Mouse (Mus musculus) hindbrain, embryonic 10.5 days (tissue): ENCODE results near the gene Hist1h2ad. TPM values are rescaled to one million over a fixed set of nuclear protein-coding genes. Genes with fewer than 3 reads are reported as not detected.
A peak's percentile ranks its signal among the peaks of the same experiment; 100 is the strongest.
"Not testable (repeated sequence)": the region's sequence is repeated elsewhere in the genome, so short reads cannot be mapped to it uniquely, and the experiment has no call there.

Experiments
- DNase-seq: peaks from one replicate; pipeline ENCODE4 v3.0.0-alpha.2; 2017; ENCODE audit warnings: low spot score
- H3K27ac ChIP-seq: fragments of 300-500 bp; sonication (generic); 2 replicates; pipeline ENCODE4 v1.5.1; 2016; ENCODE audit warnings: mild to moderate bottlenecking, moderate library complexity
- H3K27me3 ChIP-seq: fragments of 300-500 bp; sonication (generic); 2 replicates; pipeline ENCODE4 v1.6.1; 2016; ENCODE audit warnings: mild to moderate bottlenecking; ENCODE audit not compliant: poor library complexity, insufficient read depth, severe bottlenecking
- H3K36me3 ChIP-seq: fragments of 300-500 bp; sonication (generic); 2 replicates; pipeline ENCODE4 v1.6.1; 2016; ENCODE audit warnings: mild to moderate bottlenecking, moderate library complexity
- H3K4me1 ChIP-seq: fragments of 300-500 bp; sonication (generic); replicated peaks from 2 replicates; pipeline ENCODE4 v1.6.1; 2016; ENCODE audit warnings: mild to moderate bottlenecking
- H3K4me3 ChIP-seq: fragments of 300-500 bp; sonication (generic); 2 replicates; pipeline ENCODE4 v1.5.1; 2016; ENCODE audit warnings: mild to moderate bottlenecking, moderate library complexity
- H3K9me3 ChIP-seq: fragments of 300-500 bp; sonication (generic); 2 replicates; pipeline ENCODE4 v1.6.1; 2016; ENCODE audit warnings: mild to moderate bottlenecking, moderate library complexity
- WGBS: fragments of 180-500 bp; shearing (Covaris S2); methylation state at CpG from one replicate; pipeline ENCODE4 v1.1.7; 2016; 5-methylcytosine and 5-hydroxymethylcytosine counted together
- polyA plus RNA-seq: library from polyadenylated mRNA; unstranded; fragments of >200 nt; fragmentation: Nextera tagmentation; extraction: Ambion mirVana; gene quantifications from 2 replicates; pipeline ENCODE4 v1.2.1, GENCODE M21; 2016

Gene Hist1h2ad
- polyA plus RNA-seq, 1 experiment from 2014 or later, result 1.8 TPM

GRCm38 (mm10) chr13:23586940-23587225, 12.7 kb downstream of the Hist1h2ad start:
- 4% methylated on average over 1 of the region's 1 CpGs for WGBS
- H3K9me3 ChIP-seq, result no peaks in the 10 kb centered on the region
- no peak for DNase-seq

DNA sequence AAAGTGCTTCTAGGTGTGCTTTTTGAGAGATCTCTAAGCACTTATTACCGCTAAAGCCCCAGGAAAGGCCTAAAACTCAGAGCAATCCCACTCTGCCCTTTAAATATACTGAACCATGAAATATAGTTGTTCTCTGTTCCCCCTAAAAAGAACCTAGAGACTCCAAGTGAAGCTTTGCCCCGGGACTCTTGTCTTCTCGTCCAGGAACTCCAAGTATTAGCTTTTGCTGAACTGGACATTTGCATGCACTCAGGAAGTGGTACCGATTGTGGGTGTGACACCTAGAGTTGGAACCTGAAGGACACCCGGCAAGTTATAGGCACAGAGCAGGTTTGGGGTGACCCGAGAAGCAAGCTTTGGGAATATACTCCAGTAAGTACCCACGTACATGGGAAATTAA, 17.0 kb downstream of the Hist1h2ad start:
- no peak overlapping the region for H3K27ac ChIP-seq
- H3K4me1 ChIP-seq, result peaks cover 12% of the 10 kb centered on the region
- WGBS, result 93% methylated on average over 7 of the region's 7 CpGs
- no peaks in the 10 kb centered on the region for H3K9me3 ChIP-seq
- no peak for DNase-seq
- H3K27me3 ChIP-seq, result no peaks in the 10 kb centered on the region
- no peak overlapping the region for H3K4me3 ChIP-seq
- no peaks in the 10 kb centered on the region for H3K36me3 ChIP-seq

More at GRCm38 (mm10) chr13:23586940-23587225, 12.7 kb downstream of the Hist1h2ad start:
- Histone ChIP-seq H3K4me3 (peak overlapping the region; percentile 57), H3K27me3 (no peaks in the 10 kb centered on the region), H3K4me1 (peaks cover 40% of the 10 kb centered on the region), H3K36me3 (no peaks in the 10 kb centered on the region), H3K27ac (peak overlapping the region; percentile 95)

GRCm38 (mm10) chr13:23591886-23592285, 17.7 kb downstream of the Hist1h2ad start:
- not testable (repeated sequence) for DNase-seq, H3K4me1 ChIP-seq, H3K27ac ChIP-seq, H3K36me3 ChIP-seq, H3K4me3 ChIP-seq, H3K9me3 ChIP-seq, H3K27me3 ChIP-seq
- WGBS, result 89% methylated on average over 7 of the region's 7 CpGs

DNA sequence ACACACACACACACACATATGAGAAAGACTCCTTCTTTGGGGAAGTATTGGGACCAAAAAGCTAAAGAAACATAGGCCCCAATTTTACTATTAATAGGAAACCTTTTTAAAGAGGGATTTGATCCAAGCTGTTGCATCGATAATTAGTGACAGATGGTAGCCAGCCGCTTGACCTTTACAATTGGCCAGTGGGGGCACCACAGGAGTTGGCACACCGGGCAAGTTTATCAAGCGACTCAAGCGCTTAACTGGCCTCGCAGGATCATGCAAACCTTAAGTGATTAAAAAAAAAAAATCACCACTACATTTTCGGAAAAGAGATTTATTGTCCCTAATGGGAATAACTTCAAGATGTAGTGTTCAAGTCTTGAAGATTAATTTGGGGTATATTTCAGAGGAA, 18.4 kb downstream of the Hist1h2ad start:
- 86% methylated on average over 7 of the region's 7 CpGs for WGBS
- no peaks in the 10 kb centered on the region for H3K9me3 ChIP-seq
- no peaks in the 10 kb centered on the region for H3K36me3 ChIP-seq
- no peak for DNase-seq
- H3K4me1 ChIP-seq, result 0 out of 2 replicates have a peak, but pooled peaks cover 5% of the 10 kb centered on the region
- no peak overlapping the region for H3K27ac ChIP-seq
- no peaks in the 10 kb centered on the region for H3K27me3 ChIP-seq
- no peak overlapping the region for H3K4me3 ChIP-seq

- no peaks in the 10 kb centered on the region for H3K27me3 ChIP-seq
- 0 out of 2 replicates have a peak, but pooled peaks cover 5% of the 10 kb centered on the region for H3K4me1 ChIP-seq
- H3K27ac ChIP-seq, result no peak overlapping the region; the same call in 1 of the 2 replicates
- no peak for DNase-seq
- no peaks in the 10 kb centered on the region for H3K36me3 ChIP-seq
- no peaks in the 10 kb centered on the region for H3K9me3 ChIP-seq
- WGBS, result 83% methylated on average over 5 of the region's 5 CpGs
- no peak overlapping the region for H3K4me3 ChIP-seq
These were observed 19.0 kb downstream of the Hist1h2ad start for GRCm38 (mm10) chr13:23593051-23593770.

DNA sequence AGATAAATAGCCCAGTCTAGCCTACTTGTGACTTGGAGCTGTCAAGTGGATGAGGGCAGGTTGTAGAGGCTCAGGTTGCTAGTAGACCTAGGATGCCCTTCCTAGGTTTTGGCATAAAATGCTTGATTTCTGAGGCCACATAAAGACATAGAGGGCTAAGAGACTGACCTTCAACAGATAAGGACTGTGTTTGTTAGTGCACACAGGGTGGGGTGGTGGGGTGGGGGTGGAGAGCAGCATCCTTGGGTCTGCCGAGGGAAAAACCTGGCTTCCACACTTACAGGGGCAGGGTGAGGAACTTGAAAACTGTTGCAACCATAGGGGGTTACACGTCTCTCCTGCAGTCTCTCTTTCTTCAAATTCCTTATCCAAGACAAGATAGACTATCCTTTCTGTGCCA, 21.0 kb downstream of the Hist1h2ad start:
- Histone ChIP-seq H3K4me3 (no peak overlapping the region), H3K4me1 (0 out of 2 replicates have a peak, but pooled peaks cover 5% of the 10 kb centered on the region), H3K27me3 (no peaks in the 10 kb centered on the region), H3K27ac (no peak overlapping the region; the same call in 1 of the 2 replicates), H3K36me3 (no peaks in the 10 kb centered on the region), H3K9me3 (no peaks in the 10 kb centered on the region)
- no peak for DNase-seq
- 75% methylated on average over 2 of the region's 2 CpGs for WGBS

DNA sequence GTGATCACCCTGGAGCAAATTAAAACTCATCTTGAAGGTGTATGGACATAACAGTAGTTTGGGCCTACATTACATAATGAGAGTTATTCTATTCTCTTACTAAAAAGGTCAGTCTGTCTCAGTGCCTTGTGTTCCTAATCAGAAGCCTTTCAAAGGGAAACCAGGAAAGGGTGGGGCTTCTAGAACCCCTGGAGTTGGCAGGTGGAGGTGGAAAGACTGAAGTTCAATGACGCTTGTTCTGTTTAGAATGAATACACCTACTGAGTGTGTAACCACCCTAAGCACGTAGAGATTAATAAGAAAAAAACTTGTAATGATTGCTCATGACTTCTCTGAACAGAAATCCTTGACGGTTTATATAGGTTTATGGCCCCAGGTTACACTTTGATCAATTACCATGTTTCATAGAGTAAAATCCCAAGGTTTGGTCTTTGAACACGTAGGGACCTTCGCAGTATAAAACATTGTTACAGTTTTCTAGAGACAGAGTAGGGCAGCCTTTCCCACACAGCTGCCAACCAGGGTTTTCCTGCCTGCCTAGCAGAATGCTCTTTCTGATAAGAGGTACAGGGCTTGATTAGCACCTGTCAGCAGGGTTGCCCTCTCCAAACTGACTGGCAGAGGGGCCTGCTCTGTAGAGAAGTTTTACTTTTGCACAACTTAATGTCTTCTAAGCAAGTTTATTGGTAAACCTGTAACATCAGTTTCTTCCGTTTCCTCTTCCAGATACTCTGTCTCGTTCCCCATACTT, 21.6 kb downstream of the Hist1h2ad start:
- Histone ChIP-seq H3K9me3 (no peaks in the 10 kb centered on the region), H3K36me3 (no peaks in the 10 kb centered on the region), H3K4me3 (no peak overlapping the region), H3K27me3 (no peaks in the 10 kb centered on the region), H3K4me1 (0 out of 2 replicates have a peak, but pooled peaks cover 5% of the 10 kb centered on the region), H3K27ac (no peak overlapping the region; the same call in 1 of the 2 replicates)
- DNase-seq, result no peak
- WGBS, result 89% methylated on average over 7 of the region's 7 CpGs

DNA sequence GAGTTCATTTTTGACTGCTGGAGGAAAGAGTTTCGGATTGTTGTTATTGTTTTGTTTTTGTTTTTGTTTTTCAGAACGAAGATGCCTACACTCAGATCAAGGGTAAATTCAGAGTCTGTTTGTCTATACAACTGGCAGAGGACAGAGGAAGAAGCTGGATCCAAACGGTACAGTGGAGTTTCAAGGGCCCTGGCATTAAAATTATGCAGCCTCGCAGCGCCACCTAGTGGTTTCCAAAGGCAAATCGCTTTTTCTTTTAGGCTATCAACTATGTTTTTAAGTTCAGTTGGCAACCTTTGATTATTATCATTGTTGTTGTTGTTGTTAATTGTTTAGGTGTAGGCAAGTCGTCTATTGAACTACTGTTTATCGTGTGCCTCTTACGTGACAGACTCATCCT, 23.8 kb downstream of the Hist1h2ad start:
- Histone ChIP-seq H3K9me3 (no peaks in the 10 kb centered on the region), H3K27me3 (no peaks in the 10 kb centered on the region), H3K27ac (no peak overlapping the region), H3K4me1 (0 out of 2 replicates have a peak, but pooled peaks cover 3% of the 10 kb centered on the region), H3K4me3 (no peak overlapping the region), H3K36me3 (no peaks in the 10 kb centered on the region)
- 8% methylated on average over 9 of the region's 9 CpGs for WGBS
- peak; percentile 69 for DNase-seq

GRCm38 (mm10) chr13:23603182-23603699, 29.1 kb downstream of the Hist1h2ad start:
- Histone ChIP-seq H3K36me3 (no peaks in the 10 kb centered on the region), H3K4me1 (no peaks in the 10 kb centered on the region), H3K27ac (no peak overlapping the region), H3K27me3 (no peaks in the 10 kb centered on the region), H3K9me3 (no peaks in the 10 kb centered on the region), H3K4me3 (no peak overlapping the region)
- 86% methylated on average over 7 of the region's 7 CpGs for WGBS
- no peak for DNase-seq

GRCm38 (mm10) chr13:23604452-23604851, 30.3 kb downstream of the Hist1h2ad start:
- WGBS, result 93% methylated on average over 3 of the region's 3 CpGs
- no peak overlapping the region for H3K27ac ChIP-seq
- no peaks in the 10 kb centered on the region for H3K27me3 ChIP-seq
- DNase-seq, result no peak
- no peaks in the 10 kb centered on the region for H3K4me1 ChIP-seq
- H3K9me3 ChIP-seq, result no peaks in the 10 kb centered on the region
- no peak overlapping the region for H3K4me3 ChIP-seq
- H3K36me3 ChIP-seq, result no peaks in the 10 kb centered on the region

GRCm38 (mm10) chr13:23605052-23605451, 30.9 kb downstream of the Hist1h2ad start:
- WGBS, result 88% methylated on average over 3 of the region's 3 CpGs
- no peak for DNase-seq
- no peaks in the 10 kb centered on the region for H3K4me1 ChIP-seq

GRCm38 (mm10) chr13:23609209-23609608, 35.0 kb downstream of the Hist1h2ad start:
- Histone ChIP-seq H3K4me1 (no peaks in the 10 kb centered on the region), H3K27ac (no peak overlapping the region), H3K9me3 (no peaks in the 10 kb centered on the region), H3K4me3 (no peak overlapping the region), H3K36me3 (no peaks in the 10 kb centered on the region), H3K27me3 (no peaks in the 10 kb centered on the region)
- no peak for DNase-seq
- 90% methylated on average over 4 of the region's 4 CpGs for WGBS

More at GRCm38 (mm10) chr13:23605052-23605451, 30.9 kb downstream of the Hist1h2ad start:
- no peak overlapping the region for H3K4me3 ChIP-seq
- H3K27ac ChIP-seq, result no peak overlapping the region
- no peaks in the 10 kb centered on the region for H3K9me3 ChIP-seq
- H3K27me3 ChIP-seq, result no peaks in the 10 kb centered on the region
- H3K36me3 ChIP-seq, result no peaks in the 10 kb centered on the region

DNA sequence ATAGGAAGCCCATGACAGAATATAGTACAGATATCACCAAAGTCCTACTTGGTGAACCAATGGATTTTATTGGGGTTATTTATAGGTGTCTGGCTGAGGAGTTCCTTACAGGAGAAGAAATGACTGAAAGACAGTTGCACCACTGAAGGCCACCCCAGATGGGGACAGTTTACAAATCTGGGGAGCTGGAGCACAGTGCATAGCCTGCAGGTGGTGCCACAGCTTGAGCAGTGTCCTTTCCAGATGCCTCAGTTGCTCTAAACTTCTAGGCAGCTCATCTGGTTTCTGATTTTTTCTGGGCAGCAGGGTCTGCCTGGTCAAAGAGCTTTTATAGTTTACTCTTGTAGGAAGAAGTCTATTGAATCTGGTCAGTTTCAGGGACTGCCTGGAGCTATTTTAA, 35.7 kb downstream of the Hist1h2ad start:
- H3K27ac ChIP-seq, result no peak overlapping the region
- DNase-seq, result no peak
- no peaks in the 10 kb centered on the region for H3K9me3 ChIP-seq
- no peaks in the 10 kb centered on the region for H3K4me1 ChIP-seq
- H3K36me3 ChIP-seq, result no peaks in the 10 kb centered on the region
- no peak overlapping the region for H3K4me3 ChIP-seq
- no peaks in the 10 kb centered on the region for H3K27me3 ChIP-seq
